Mouse (Mus musculus) C2C12 (cell line): ENCODE measurements at regions not wholly inside any gene's neighbourhood (a gene's known extent, or its start where the extent isn't known, plus 50 kb on each side); places are given as distances from the start of the nearest gene placed in this dataset.

Source experiments
- H3K27me3 ChIP-seq: one replicate; pipeline ENCODE4 v1.6.1; 2011; ENCODE audit not compliant: control insufficient read depth, insufficient read depth, insufficient read length
- H3K36me3 ChIP-seq: one replicate; pipeline ENCODE4 v1.6.1; 2011; ENCODE audit not compliant: control insufficient read depth, insufficient read depth
- H3K4me3 ChIP-seq: one replicate; pipeline ENCODE4 v1.5.1; 2011; ENCODE audit warnings: mild to moderate bottlenecking, control low read depth; ENCODE audit not compliant: poor library complexity, insufficient read depth, severe bottlenecking
- H3K79me2 ChIP-seq: one replicate; pipeline ENCODE4 v1.6.1; 2011; ENCODE audit not compliant: control insufficient read depth, insufficient read depth
- H3K79me3 ChIP-seq: one replicate; pipeline ENCODE4 v1.6.1; 2011; ENCODE audit warnings: low read depth, control low read depth
- H3ac ChIP-seq: one replicate; pipeline ENCODE3; 2011; ENCODE audit warnings: low read depth; ENCODE audit not compliant: control insufficient read depth, insufficient read length
- CEBPB ChIP-seq: IDR thresholded peaks from one replicate; pipeline ENCODE4 v1.6.1; 2011; ENCODE audit warnings: low read depth, mild to moderate bottlenecking, control low read depth, moderate library complexity
- CTCF ChIP-seq: IDR thresholded peaks from one replicate; pipeline ENCODE4 v1.5.1; 2011; ENCODE audit not compliant: control insufficient read depth, insufficient read depth, insufficient read length
- FOSL1 ChIP-seq: IDR thresholded peaks from one replicate; pipeline ENCODE4 v1.8.0; 2011; ENCODE audit warnings: mild to moderate bottlenecking, low read length; ENCODE audit not compliant: poor library complexity, insufficient read depth, severe bottlenecking
- MAX ChIP-seq: IDR thresholded peaks from one replicate; pipeline ENCODE4 v1.6.1; 2011; ENCODE audit warnings: mild to moderate bottlenecking, control low read depth
- MYOD1 ChIP-seq: IDR thresholded peaks from one replicate; pipeline ENCODE4 v1.6.1; 2011; ENCODE audit warnings: low read depth; ENCODE audit not compliant: control insufficient read depth, insufficient read length
- MYOG ChIP-seq: IDR thresholded peaks from one replicate; pipeline ENCODE4 v1.6.1; 2011; ENCODE audit not compliant: control insufficient read depth, insufficient read length; ENCODE audit errors: extremely low read depth
- USF1 ChIP-seq: IDR thresholded peaks from one replicate; pipeline ENCODE4 v1.6.1; 2011; ENCODE audit warnings: low read depth, mild to moderate bottlenecking, control low read depth, moderate library complexity

- no peaks in the 10 kb centered on the region for H3K79me3 ChIP-seq
- H3K4me3 ChIP-seq, result no peak overlapping the region
- no peaks in the 10 kb centered on the region for H3K79me2 ChIP-seq
- peaks cover 4% of the 10 kb centered on the region for H3K27me3 ChIP-seq
- H3ac ChIP-seq, result no peak overlapping the region
- H3K36me3 ChIP-seq, result no peaks in the 10 kb centered on the region
- no peak for TF ChIP-seq CTCF
- TF ChIP-seq CEBPB, result no peak
- no peak for TF ChIP-seq USF1
- TF ChIP-seq MYOD1, result no peak
- no peak for TF ChIP-seq FOSL1
- no peak for TF ChIP-seq MYOG
- no peak for TF ChIP-seq MAX
Measured at GRCm38 (mm10) chr10:19278189-19278842, 78.0 kb upstream of the Olig3 start.

- Histone ChIP-seq H3K79me2 (no peaks in the 10 kb centered on the region), H3ac (no peak overlapping the region), H3K79me3 (no peaks in the 10 kb centered on the region), H3K27me3 (peaks cover 4% of the 10 kb centered on the region), H3K36me3 (no peaks in the 10 kb centered on the region), H3K4me3 (no peak overlapping the region)
- TF ChIP-seq CEBPB (no peak), CTCF (no peak), MAX (no peak), FOSL1 (no peak)
Measured at GRCm38 (mm10) chr10:19277103-19277827, 79.1 kb upstream of the Olig3 start.

GRCm38 (mm10) chr10:19274985-19275384, 81.3 kb upstream of the Olig3 start:
- Histone ChIP-seq H3K36me3 (no peaks in the 10 kb centered on the region), H3ac (no peak overlapping the region), H3K4me3 (no peak overlapping the region), H3K79me3 (no peaks in the 10 kb centered on the region), H3K79me2 (no peaks in the 10 kb centered on the region), H3K27me3 (peaks cover 4% of the 10 kb centered on the region)
- TF ChIP-seq MAX, result no peak
- TF ChIP-seq CEBPB, result no peak
- no peak for TF ChIP-seq FOSL1
- TF ChIP-seq MYOG, result no peak
- no peak for TF ChIP-seq USF1
- no peak for TF ChIP-seq MYOD1
- TF ChIP-seq CTCF, result no peak

- H3K4me3 ChIP-seq, result no peak overlapping the region
- H3K27me3 ChIP-seq, result no peaks in the 10 kb centered on the region
- no peaks in the 10 kb centered on the region for H3K79me2 ChIP-seq
- TF ChIP-seq USF1, result no peak
- TF ChIP-seq CEBPB, result no peak
- TF ChIP-seq MYOD1, result no peak
- no peak for TF ChIP-seq MYOG
- TF ChIP-seq CTCF, result no peak
- TF ChIP-seq MAX, result no peak
- no peak for TF ChIP-seq FOSL1
- no peaks in the 10 kb centered on the region for H3K36me3 ChIP-seq
- no peaks in the 10 kb centered on the region for H3K79me3 ChIP-seq
- no peak overlapping the region for H3ac ChIP-seq
Measured at GRCm38 (mm10) chr10:19269418-19269817, 86.9 kb upstream of the Olig3 start.

- Histone ChIP-seq H3ac (no peak overlapping the region), H3K79me3 (no peaks in the 10 kb centered on the region), H3K27me3 (no peaks in the 10 kb centered on the region), H3K79me2 (no peaks in the 10 kb centered on the region), H3K36me3 (no peaks in the 10 kb centered on the region), H3K4me3 (no peak overlapping the region)
- TF ChIP-seq MYOG (no peak), MYOD1 (no peak), CTCF (no peak), USF1 (no peak), FOSL1 (no peak), MAX (no peak), CEBPB (no peak)
Measured at GRCm38 (mm10) chr10:19268051-19268450, 88.3 kb upstream of the Olig3 start.
